Mouse (Mus musculus): ENCODE measurements at regions not wholly inside any gene's neighbourhood (a gene's known extent, or its start where the extent isn't known, plus 50 kb on each side); places are given as distances from the start of the nearest gene placed in this dataset.

GRCm38 (mm10) chr15:50423082-50423665 lies 3461.5 kb upstream of the Gm7489 start:
- no peak for DNase-seq (ENCODE audit: low spot score in 2 of 2)

- no peak for DNase-seq (ENCODE audit: low spot score in 2 of 2)
Observed at GRCm38 (mm10) chr15:50449604-50450003, 3435.1 kb upstream of the Gm7489 start.

GRCm38 (mm10) chr15:50472626-50473025 lies 3412.1 kb upstream of the Gm7489 start:
- DNase-seq (ENCODE audit: low spot score in 2 of 2) = no peak

- DNase-seq (ENCODE audit: low spot score in 2 of 2) = no peak
Observed at GRCm38 (mm10) chr15:50498716-50499115, 3386.0 kb upstream of the Gm7489 start.

GRCm38 (mm10) chr15:50507999-50508624 lies 3376.6 kb upstream of the Gm7489 start:
- no peak for DNase-seq (ENCODE audit: low spot score in 2 of 2)

GRCm38 (mm10) chr15:50513036-50513435 lies 3371.7 kb upstream of the Gm7489 start:
- no peak for DNase-seq (ENCODE audit: low spot score in 2 of 2)

GRCm38 (mm10) chr15:50524841-50525240 lies 3359.9 kb upstream of the Gm7489 start:
- no peak for DNase-seq (ENCODE audit: low spot score in 2 of 2)

- no peak for DNase-seq (ENCODE audit: low spot score in 2 of 2)
Observed at GRCm38 (mm10) chr15:50534490-50534889, 3350.2 kb upstream of the Gm7489 start.

GRCm38 (mm10) chr15:50563611-50564010 lies 3321.1 kb upstream of the Gm7489 start:
- DNase-seq (ENCODE audit: low spot score in 2 of 2) = no peak

- DNase-seq (ENCODE audit: low spot score in 2 of 2) = no peak
Observed at GRCm38 (mm10) chr15:50580811-50581210, 3303.9 kb upstream of the Gm7489 start.

- no peak for DNase-seq (ENCODE audit: low spot score in 2 of 2)
Observed at GRCm38 (mm10) chr15:50583951-50584350, 3300.8 kb upstream of the Gm7489 start.

- no peak for DNase-seq (ENCODE audit: low spot score in 2 of 2)
Observed at GRCm38 (mm10) chr15:50585496-50585895, 3299.2 kb upstream of the Gm7489 start.
